Mouse (Mus musculus) MEL (cell line): ENCODE measurements around the gene 1700011L22Rik. TPM values are rescaled to one million over a fixed set of nuclear protein-coding genes. Genes with fewer than 3 reads are reported as not detected.
A peak's percentile ranks its signal among the peaks of the same experiment; 100 is the strongest.

Source experiments
- DNase-seq: peaks from one replicate; pipeline ENCODE4 v3.0.0; 2011; ENCODE audit warnings: low read depth, low spot score
- H3K27ac ChIP-seq: 2 replicates; pipeline ENCODE4 v1.5.1; 2012; ENCODE audit warnings: low read depth, mild to moderate bottlenecking, control low read depth, low read length, moderate library complexity; ENCODE audit not compliant: control insufficient read depth
- H3K27me3 ChIP-seq, 2 experiments: fragments of 150-350 bp in 1 of 2; sonication (generic) in 1 of 2; 2 replicates each; pipeline ENCODE4 v1.6.1; 2012; ENCODE audit warnings: low read length in 2 of 2, mild to moderate bottlenecking in 2 of 2, improper control_type of control experiment in 1 of 2, moderate library complexity in 1 of 2; ENCODE audit not compliant: insufficient read depth in 2 of 2, control insufficient read depth in 1 of 2
- H3K36me3 ChIP-seq, 2 experiments: 2 replicates each; pipeline ENCODE4 v1.6.1; 2012 to 2014; ENCODE audit warnings: low read length in 2 of 2, improper control_type of control experiment in 1 of 2, inconsistent platforms in 1 of 2, mild to moderate bottlenecking in 1 of 2; ENCODE audit not compliant: insufficient read depth in 2 of 2, control insufficient read depth in 1 of 2
- H3K4me1 ChIP-seq, 2 experiments: fragments of 150-350 bp in 1 of 2; sonication (generic) in 1 of 2; 2 replicates each; pipeline ENCODE4 v1.6.1; 2012; ENCODE audit warnings: low read length in 2 of 2, improper control_type of control experiment in 1 of 2, mild to moderate bottlenecking in 1 of 2; ENCODE audit not compliant: insufficient read depth in 2 of 2, control insufficient read depth in 1 of 2
- H3K4me3 ChIP-seq, 2 experiments: fragments of 150-350 bp in 1 of 2; sonication (generic) in 1 of 2; 2 replicates each; pipeline ENCODE4 v1.5.1; 2012; ENCODE audit warnings: low read depth in 2 of 2, low read length in 2 of 2, mild to moderate bottlenecking in 2 of 2, moderate library complexity in 2 of 2, control low read depth in 1 of 2, improper control_type of control experiment in 1 of 2; ENCODE audit not compliant: control insufficient read depth in 1 of 2, insufficient read depth in 1 of 2
- H3K79me2 ChIP-seq: 2 replicates; pipeline ENCODE4 v1.6.1; 2012; ENCODE audit warnings: mild to moderate bottlenecking, low read length, moderate library complexity; ENCODE audit not compliant: control insufficient read depth, poor library complexity, insufficient read depth
- H3K9ac ChIP-seq: 2 replicates; pipeline ENCODE4 v1.6.1; 2012; ENCODE audit warnings: low read depth, mild to moderate bottlenecking, control low read depth, low read length, moderate library complexity; ENCODE audit not compliant: control insufficient read depth, poor library complexity, severe bottlenecking
- H3K9me3 ChIP-seq: fragments of 150-350 bp; sonication (generic); replicated peaks from 2 replicates; pipeline ENCODE4 v1.6.1; 2012; ENCODE audit warnings: mild to moderate bottlenecking, low read length, improper control_type of control experiment, moderate library complexity; ENCODE audit not compliant: insufficient read depth
- CHD1 ChIP-seq: IDR thresholded peaks from 2 replicates; pipeline ENCODE4 v1.6.1; 2012; ENCODE audit warnings: low read depth, mild to moderate bottlenecking, inconsistent platforms, low read length, improper control_type of control experiment
- CHD2 ChIP-seq: IDR thresholded peaks from 2 replicates; pipeline ENCODE4 v1.6.1; 2011; ENCODE audit warnings: low read length, improper control_type of control experiment
- E2F4 ChIP-seq: IDR thresholded peaks from 2 replicates; pipeline ENCODE4 v1.6.1; 2011; ENCODE audit warnings: low read depth, low read length, improper control_type of control experiment, borderline replicate concordance
- ETS1 ChIP-seq: IDR thresholded peaks from 2 replicates; pipeline ENCODE4 v1.6.1; 2012; ENCODE audit warnings: low read depth, mild to moderate bottlenecking, inconsistent platforms, low read length, improper control_type of control experiment, moderate library complexity
- GABPA ChIP-seq: IDR thresholded peaks from 2 replicates; pipeline ENCODE4 v1.6.1; 2012; ENCODE audit warnings: low read depth, mild to moderate bottlenecking, inconsistent platforms, low read length, improper control_type of control experiment, moderate library complexity
- JUND ChIP-seq: IDR thresholded peaks from 2 replicates; pipeline ENCODE4 v1.6.1; 2011; ENCODE audit warnings: low read depth, mild to moderate bottlenecking, improper control_type of control experiment, low read length
- MAFK ChIP-seq: IDR thresholded peaks from 2 replicates; pipeline ENCODE4 v1.6.1; 2011; ENCODE audit warnings: low read depth, mild to moderate bottlenecking, low read length, improper control_type of control experiment, borderline replicate concordance
- MAX ChIP-seq: IDR thresholded peaks from 2 replicates; pipeline ENCODE4 v1.6.1; 2011; ENCODE audit warnings: low read length, improper control_type of control experiment
- MAZ ChIP-seq: IDR thresholded peaks from 2 replicates; pipeline ENCODE4 v1.6.1; 2012; ENCODE audit warnings: low read depth, mild to moderate bottlenecking, inconsistent platforms, low read length, improper control_type of control experiment
- MXI1 ChIP-seq: IDR thresholded peaks from 2 replicates; pipeline ENCODE4 v1.6.1; 2011; ENCODE audit warnings: mild to moderate bottlenecking, low read depth, low read length, improper control_type of control experiment
- SIN3A ChIP-seq: IDR thresholded peaks from 2 replicates; pipeline ENCODE4 v1.6.1; 2012; ENCODE audit warnings: low read length, improper control_type of control experiment, inconsistent platforms
- TBP ChIP-seq: IDR thresholded peaks from 2 replicates; pipeline ENCODE4 v1.8.0; 2011; ENCODE audit warnings: low read depth, low read length, improper control_type of control experiment
- ZC3H11A ChIP-seq: IDR thresholded peaks from 2 replicates; pipeline ENCODE4 v1.6.1; 2012; ENCODE audit warnings: low read depth, mild to moderate bottlenecking, inconsistent platforms, low read length, improper control_type of control experiment
- ZKSCAN1 ChIP-seq: IDR thresholded peaks from 2 replicates; pipeline ENCODE4 v1.6.1; 2012; ENCODE audit warnings: low read depth, mild to moderate bottlenecking, inconsistent platforms, low read length, improper control_type of control experiment, moderate library complexity
- ZMIZ1 ChIP-seq: IDR thresholded peaks from 2 replicates; pipeline ENCODE4 v1.6.1; 2012; ENCODE audit warnings: low read depth, mild to moderate bottlenecking, inconsistent platforms, low read length, improper control_type of control experiment, moderate library complexity
- ZNF384 ChIP-seq: IDR thresholded peaks from 2 replicates; pipeline ENCODE4 v1.6.1; 2012; ENCODE audit warnings: low read depth, mild to moderate bottlenecking, inconsistent platforms, low read length, improper control_type of control experiment
- polyA plus RNA-seq, 2 experiments: library from polyadenylated mRNA; stranded (reverse) in 1 of 2; unstranded in 1 of 2; fragments of >175 nt in 1 of 2; fragments of >200 nt in 1 of 2; gene quantifications; 2 replicates each; pipeline versions ENCODE4 v1.2.1 to v1.2.4; 2012; ENCODE audit warnings: low replicate concordance in 2 of 2, low read depth in 1 of 2; ENCODE audit not compliant: insufficient read length in 2 of 2, insufficient read depth in 1 of 2, missing spikeins in 1 of 2
- total RNA-seq: library from RNA; depleted of rRNA; stranded (reverse); fragments of 300-350 nt; gene quantifications from 2 replicates; pipeline ENCODE4 v1.2.3, GENCODE M21; 2012

The 1700011L22Rik gene
- total and polyA plus RNA-seq, 3 experiments = not detected

DNA sequence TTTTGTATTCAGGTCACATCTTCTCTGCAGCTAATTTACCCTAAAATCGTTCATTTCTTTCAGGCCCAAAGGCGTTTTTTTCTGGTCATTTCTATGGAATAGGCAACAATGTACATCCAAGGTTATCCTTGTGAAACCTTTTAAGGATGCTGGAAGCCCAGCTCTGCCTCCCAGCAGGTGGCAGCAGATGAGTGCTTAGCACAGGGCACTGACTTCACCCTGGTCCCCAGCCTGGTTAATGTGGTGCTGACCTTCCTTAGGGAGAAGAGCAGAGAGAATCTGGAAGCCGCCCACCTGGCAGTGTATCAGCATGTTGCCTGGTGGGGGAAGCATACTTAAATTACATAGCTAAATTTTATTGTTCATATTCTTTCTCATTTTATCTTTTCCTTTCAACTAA is 49.4 kb upstream of the 1700011L22Rik start (continued):
- TF ChIP-seq MAFK (no peak), ZKSCAN1 (no peak), TBP (no peak), E2F4 (no peak), CHD1 (no peak), ZNF384 (no peak), ZMIZ1 (no peak), CHD2 (no peak), JUND (no peak), MXI1 (no peak), ETS1 (no peak), MAX (no peak), ZC3H11A (peak; percentile 75)
- TF ChIP-seq, all 39 proteins: peak for 4

DNA sequence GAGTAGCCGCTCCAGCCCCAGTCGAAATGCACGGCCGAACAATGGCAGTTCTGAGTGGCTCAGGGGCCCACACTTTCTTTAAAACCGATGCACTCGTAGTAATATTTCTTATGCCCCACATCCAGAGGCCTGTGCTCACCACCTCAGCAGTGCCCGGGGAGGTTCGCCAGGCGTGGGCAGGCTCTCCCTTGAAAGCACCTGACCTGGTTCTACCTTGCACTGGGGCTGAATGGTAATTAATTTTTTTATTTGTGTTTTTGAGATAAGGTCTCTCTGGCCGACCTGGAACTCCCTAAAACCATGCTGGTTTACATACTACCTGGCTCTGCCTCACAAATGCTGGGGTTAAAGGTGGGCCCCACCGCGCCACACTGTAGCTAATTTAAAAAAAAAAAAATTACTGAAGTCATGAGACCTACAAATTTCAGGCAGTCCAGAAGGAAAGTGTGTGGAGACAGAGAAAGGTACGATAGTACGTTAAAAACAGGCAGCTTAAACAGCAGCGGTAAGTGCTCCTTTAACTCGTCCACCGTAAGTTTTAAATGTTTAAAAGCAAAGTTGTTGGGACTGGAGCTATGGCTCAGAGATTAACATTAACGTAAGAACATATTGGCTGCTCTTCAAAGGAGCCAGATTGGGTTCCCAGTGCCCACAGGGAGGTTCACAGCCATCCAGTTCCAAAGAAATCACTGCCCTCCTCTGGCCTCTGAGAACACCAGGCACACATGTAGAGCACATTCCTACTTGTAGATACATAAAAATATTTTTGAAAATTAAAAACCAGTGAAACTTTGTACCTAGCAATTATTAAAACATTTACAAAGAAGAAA is 47.1 kb upstream of the 1700011L22Rik start:
- DNase-seq = no peak
- H3K4me1 ChIP-seq = peaks cover 7 to 11% of the 10 kb centered on the region in 2 experiments
- peaks cover 0 to 20% of the 10 kb centered on the region in 2 experiments; a peak in 2 of 4 replicates for H3K36me3 ChIP-seq
- no peaks in the 10 kb centered on the region for H3K9me3 ChIP-seq
- peak; percentile 71 for TF ChIP-seq ZNF384
- TF ChIP-seq CHD1 = 0 out of 2 replicates have a peak, but pooled peaks have one; percentile 52
- no peak for TF ChIP-seq SIN3A
- TF ChIP-seq GABPA = no peak
- TF ChIP-seq MAX = no peak
- TF ChIP-seq ZKSCAN1 = no peak
- no peak for TF ChIP-seq MAZ
- TF ChIP-seq, all 39 proteins: peak for 2
- Histone ChIP-seq H3K4me3 (peak overlapping the region; percentile 66 to 88), H3K27me3 (no peaks in the 10 kb centered on the region), H3K27ac (peak overlapping the region; percentile 82), H3K9ac (peak overlapping the region; percentile 95), H3K79me2 (peaks cover 6% of the 10 kb centered on the region)
